Mouse (Mus musculus) liver, adult (tissue): ENCODE measurements around the gene Ctnnd2.

ENCODE experiments used
- GATA4 ChIP-seq: IDR thresholded peaks from 2 replicates; pipeline ENCODE4 v1.6.1; 2014; ENCODE audit warnings: mild to moderate bottlenecking, low read length; ENCODE audit not compliant: insufficient replicate concordance

The Ctnnd2 gene

DNA sequence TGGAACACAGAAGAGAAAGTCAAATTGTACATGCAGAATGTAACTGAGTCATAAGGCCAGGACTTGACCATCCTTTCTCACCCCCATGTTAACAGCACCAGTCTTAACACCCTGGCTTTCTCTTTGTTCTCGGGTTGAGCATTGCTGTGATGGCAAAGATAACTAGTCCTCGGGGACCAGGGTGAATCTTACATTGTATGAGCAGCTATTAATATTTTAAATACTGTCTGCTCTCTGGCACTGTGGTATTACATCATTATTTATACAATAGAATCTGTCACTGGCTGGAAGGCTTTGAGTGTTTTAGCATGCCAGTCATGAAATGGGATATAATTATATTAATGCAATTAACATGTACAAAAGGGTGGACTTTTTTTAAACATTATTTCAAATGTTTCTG, 461.5 kb downstream of the Ctnnd2 start:
- no peak for TF ChIP-seq GATA4

DNA sequence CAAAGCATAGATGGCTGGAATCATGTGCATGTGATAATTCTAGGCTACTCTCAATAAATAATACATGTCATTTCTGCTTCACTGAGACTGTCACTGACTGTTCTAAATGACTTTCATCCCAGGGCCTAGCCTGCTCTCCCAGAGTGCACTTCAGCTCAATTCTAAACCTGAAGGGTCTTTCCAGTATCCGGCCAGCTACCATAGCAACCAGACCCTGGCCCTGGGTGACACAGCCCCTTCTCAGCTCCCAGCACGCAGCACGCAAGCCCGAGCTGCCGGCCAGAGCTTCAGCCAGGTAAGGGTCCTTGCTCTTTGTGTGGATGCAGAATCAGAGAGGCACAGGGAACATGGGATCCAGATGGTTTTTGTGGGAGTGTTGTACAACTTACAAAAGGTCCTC, 462.1 kb downstream of the Ctnnd2 start:
- TF ChIP-seq GATA4: no peak

DNA sequence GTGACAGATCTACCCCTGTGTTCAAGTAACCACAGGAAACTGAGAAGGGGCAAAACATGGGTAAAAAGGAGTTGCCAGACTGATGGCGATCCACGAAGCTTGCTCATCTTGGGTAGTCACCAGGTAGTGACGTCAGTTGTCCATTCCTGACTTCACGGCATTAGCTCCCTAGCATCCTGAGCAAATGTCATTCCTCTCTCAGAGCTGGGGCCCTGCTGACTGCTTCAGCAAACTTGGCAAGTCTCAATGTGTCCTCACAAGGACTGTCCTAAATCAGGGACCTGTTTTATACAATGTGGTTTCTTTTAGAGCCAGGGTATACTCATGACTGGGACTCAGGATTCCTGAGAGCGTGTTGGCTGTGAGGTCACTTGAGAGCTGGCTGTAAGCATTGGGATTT, 468.3 kb downstream of the Ctnnd2 start:
- no peak for TF ChIP-seq GATA4

DNA sequence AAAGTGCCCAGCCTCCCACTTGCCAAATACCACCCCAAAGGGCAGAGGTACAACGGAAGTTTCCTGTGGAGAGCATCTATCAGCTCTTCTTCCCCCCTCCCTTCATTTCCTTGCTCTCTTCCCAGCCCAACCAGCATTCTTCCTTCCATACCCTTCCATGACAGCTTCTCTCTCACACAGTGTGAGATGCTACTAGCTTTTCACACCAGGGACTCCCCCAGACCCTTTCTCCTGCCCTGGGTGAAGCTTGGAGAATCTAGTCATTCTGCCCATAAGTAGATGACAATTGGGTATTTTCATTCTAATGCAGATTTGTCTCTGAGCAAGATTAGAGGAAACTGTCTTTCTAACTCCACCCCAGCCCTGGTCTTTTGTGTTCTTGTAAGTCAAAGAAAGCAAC, 473.3 kb downstream of the Ctnnd2 start:
- TF ChIP-seq GATA4: no peak

DNA sequence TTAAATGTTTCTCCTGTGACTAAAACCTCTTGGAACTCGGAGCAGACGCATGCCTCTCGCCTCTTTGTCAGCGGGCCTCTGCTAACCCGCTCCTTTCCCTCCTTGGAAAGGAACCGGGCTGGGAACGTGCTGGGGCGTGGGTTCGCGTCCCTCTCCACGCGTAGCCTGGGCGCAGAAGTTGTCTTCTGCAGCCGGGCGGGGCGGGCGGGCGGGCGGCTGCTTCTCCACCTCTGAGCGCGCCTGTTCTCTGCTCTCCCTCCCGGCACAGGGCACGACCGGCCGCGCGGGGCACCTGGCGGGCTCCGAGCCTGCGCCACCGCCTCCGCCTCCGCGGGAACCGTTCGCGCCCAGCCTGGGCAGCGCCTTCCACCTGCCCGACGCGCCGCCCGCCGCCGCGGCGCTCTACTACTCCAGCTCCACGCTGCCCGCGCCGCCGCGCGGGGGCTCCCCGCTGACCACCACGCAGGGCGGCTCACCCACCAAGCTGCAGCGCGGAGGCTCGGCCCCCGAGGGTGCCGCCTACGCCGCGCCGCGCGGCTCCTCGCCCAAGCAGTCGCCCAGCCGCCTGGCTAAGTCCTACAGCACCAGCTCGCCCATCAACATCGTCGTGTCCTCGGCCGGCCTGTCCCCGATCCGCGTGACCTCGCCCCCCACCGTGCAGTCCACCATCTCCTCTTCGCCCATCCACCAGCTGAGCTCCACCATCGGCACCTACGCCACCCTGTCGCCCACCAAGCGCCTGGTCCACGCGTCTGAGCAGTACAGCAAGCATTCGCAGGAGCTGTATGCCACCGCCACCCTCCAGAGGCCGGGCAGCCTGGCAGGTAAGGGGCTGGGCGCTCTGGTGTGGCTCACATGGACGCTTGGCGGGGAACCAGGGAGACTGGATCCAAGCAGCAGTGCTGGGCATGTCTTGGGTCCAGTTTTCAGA, 474.4 kb downstream of the Ctnnd2 start:
- TF ChIP-seq GATA4: no peak

DNA sequence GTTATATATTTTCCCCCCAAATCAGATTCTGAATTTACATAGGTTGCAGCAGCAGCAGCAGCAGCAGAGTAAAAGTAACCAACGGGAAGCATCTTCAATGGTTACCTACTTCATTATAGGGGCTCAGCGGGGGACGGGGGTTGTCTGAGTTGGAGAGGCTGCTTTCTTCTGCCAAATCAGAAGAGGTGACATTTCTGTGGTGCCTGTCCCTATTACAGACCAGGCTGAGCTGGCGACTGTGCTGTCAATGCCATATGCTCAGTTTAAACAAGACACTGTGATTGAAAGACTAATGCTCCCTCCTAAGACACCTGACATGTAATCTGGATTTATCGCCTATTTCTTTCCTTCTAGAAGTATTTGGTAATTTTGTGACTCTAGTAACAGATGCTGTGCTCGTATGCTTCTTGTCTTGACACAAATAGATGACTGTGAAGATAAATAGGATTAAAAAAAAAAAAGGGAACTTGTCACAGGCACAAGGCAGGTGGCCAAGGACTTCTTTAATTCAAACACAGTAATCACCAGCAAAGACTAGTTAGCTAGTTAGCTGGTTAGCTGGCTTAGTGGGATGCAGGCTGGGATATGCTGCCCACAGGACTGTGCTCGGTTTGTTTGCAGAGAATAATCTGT, 475.4 kb downstream of the Ctnnd2 start:
- TF ChIP-seq GATA4: no peak

DNA sequence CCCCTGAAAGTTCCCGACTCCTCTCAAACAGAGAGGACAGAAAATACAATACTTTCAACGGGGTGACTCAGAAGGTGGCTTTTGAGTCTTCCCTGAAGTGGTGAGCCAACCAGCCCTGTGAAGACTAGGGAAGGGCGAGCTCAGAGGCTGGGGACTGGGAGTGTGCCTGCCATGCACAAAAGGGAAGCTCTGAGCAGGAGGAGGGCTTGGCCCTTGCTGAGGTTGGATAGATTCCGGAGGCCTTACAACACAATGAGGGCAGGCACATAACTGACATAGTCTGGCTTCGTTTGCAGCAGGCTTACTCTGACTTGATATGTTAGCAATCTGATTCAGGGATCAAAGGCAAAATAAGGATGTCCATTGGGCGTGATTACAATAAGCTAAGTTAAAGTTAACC, 477.6 kb downstream of the Ctnnd2 start:
- TF ChIP-seq GATA4: no peak

DNA sequence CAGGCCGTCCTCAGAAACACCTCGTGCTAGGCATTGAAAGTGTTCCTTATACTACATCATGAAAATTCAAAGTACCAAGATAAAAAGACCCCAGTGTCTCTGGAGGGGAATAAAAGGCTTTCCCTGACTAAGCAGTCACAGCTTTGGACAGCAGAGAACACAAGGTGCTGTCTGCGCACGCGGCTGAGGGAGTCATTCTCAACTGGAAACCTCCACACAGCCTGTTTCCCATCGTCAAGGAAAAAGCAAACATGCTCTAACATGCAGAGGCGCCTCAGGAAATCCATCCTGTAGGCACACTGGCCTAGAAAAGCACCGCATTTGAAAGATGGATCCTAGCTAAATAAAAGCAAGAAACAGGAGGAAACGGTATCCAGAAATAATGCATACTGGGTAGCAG, 483.0 kb downstream of the Ctnnd2 start:
- no peak for TF ChIP-seq GATA4

DNA sequence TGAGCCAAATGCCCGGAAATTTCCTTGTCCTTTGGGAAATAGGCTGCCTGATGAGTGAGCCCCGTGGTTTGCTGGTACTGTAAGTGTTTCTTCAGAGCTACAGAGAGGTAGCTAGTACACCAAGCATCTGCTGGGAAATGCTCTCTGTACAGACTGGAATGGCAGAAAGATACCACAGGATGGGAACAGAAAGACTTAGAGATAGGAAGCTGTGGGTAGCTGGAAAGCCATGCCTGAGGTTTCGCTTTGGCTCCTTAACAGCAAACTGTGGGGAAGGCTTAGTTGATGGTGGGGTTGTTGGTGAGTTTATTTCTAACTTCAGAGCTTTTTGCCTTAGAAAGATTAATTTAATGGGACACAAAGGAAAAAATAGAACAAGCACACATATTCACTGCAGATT, 485.2 kb downstream of the Ctnnd2 start:
- no peak for TF ChIP-seq GATA4

DNA sequence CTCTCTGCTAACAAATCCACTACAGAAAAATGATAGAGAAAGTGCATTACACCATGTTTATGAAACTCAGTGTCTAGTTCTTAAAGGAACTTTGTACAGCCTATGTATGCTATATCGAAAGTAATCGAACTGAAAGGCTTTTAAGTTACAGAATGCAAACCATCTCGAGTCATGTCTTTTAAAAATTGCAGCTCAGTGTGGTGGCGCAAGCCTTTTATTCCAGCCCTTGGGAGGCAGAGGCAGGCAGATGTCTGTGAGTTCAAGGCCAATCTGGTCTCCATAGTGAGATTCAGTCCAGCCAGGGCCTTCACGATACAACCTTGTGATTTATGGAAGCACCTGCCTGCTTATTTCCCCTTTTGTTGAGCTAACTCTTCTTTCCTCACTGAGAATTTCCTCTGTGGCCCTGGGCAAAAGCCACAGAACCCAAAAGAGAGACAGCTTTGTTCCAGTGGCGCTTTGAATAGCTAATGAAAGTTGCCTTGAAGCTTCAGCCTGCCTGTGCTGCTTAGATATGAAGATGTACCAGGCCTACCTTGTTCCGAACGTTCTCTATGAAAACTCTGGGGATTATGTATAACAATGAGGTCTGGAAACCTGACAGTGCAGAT, 488.3 kb downstream of the Ctnnd2 start:
- no peak for TF ChIP-seq GATA4

DNA sequence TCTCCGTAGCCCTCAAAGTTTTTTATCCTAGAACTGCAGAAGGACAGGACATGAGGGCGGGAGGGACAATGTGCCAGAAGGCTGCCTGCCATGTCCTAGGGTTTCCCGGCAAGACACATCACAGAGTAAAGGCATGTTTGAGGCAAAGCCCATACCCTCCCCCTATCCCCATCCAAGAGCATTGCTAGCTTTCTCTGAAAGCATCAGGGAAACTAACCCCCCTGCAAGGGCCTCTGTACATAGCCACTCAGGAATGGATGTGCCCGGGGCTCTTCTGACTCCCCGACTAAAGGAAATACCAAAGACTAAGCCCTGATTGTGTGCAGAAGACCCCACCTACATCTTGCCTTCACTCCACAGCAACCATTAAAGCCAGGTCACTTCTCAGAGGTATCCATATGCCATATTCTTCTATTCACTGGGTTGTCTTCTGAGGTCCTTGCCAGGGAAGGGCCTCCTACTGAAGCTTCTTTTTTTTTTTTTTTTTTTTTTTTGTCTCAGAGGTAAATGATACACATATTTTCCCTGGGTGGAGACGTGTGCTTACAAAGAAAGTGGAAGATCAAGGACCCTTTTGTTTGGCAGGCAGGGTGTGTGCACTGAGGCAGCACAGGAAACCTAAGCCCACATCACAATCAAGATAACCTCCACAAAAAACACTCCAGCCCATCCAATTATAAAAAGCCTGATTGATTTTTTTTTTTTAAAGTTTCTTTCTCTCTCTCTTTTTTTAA, 489.5 kb downstream of the Ctnnd2 start:
- TF ChIP-seq GATA4: no peak

DNA sequence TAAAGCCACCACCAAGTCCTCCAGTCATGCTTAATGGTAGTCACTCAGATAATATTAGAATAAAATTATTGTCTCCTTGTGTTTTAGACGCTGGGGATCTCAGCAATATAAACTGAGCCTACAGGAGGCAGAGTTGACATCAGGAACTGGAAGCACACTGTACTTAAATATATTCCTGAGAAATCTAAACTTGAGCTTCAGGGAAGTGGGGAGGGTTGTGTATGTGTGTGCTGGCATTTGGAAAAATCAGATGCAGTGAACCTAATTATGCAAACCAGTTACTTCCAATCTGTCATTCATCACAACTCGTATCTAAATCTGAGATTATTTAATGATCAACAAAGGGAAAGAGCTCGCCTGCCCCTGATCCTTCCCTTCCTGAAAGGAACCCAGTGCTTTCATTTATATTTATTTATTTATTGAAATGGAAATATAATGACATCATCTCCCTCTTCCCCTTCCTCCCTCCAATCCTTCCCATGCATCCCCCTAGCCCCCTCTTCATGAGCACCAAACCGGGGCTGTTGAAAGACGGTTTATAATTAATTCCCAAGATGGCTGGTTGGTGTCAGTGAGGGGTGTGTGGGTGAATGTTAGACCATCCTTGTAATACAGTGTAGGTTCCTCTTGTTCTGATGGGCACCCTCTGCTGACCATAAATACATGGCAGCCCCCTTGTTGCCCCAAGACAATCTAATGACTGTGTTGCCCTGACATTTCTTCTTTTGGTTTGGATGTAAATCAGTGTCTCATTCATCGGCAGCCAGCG, 495.6 kb downstream of the Ctnnd2 start:
- no peak for TF ChIP-seq GATA4

DNA sequence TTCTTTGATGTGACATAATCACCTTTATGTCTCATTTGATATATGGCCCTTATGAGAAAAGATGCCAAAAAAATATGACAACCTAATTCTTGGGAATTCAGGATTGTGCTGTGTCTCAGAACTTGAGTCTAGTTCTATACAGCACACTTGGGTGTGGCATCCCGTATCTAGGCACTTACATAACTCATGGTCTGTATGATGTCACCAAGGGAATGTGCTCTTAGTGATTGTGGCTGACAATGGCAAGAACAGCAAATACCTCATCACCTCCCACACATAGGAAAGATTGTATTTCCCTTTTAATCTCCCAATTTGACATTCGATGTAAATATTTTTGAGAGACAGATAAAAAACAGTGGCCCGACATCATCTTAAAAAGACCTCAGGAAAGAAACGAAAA, 509.5 kb downstream of the Ctnnd2 start:
- no peak for TF ChIP-seq GATA4

DNA sequence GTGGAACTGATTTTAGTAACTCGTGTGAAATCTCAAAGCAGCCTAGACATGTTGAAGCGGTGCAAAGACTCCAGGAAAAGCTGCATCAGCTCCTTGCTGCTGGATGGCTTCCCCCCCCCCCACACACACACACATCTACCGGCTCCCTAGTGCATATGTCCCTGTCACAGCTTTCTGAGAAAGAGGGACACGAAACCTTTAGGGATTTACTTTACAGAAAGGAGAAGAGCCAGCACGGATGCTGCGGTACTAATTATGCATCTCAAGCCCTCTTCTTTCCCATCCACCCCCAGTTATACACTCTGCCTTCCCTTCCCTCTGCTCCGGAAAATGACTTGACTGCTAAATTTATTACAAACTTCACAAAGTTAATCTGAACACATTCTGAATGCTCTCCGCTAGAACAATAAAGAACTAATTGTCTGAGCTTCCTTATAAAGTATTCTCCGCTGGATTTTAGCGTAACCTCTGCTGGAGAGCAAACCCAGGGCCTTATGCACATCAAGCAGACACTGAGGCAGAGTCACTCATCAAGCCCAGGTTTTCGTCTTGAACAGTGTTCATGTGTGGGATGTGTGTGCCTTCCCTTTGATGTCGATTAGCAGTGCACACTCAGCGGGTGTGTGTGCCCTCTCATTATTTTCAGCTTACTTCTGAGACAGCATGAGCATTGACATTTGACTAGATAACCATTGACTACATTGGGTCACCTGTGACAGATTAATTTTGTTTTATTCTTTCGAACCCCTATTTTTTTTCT, 510.1 kb downstream of the Ctnnd2 start:
- TF ChIP-seq GATA4: no peak
